Mouse (Mus musculus) CH12.LX (cell line): ENCODE data around the gene Olfr353. TPM values are rescaled to one million over a fixed set of nuclear protein-coding genes. Genes with fewer than 3 reads are reported as not detected.

Source experiments
- DNase-seq: peaks from one replicate; pipeline ENCODE4 v3.0.0-alpha.2; 2013; ENCODE audit errors: extremely low read depth
- H3K27ac ChIP-seq: 2 replicates; pipeline ENCODE4 v1.5.1; 2012; ENCODE audit warnings: low read depth, mild to moderate bottlenecking, control low read depth, moderate library complexity; ENCODE audit not compliant: insufficient read depth
- H3K27me3 ChIP-seq: replicated peaks from 2 replicates; pipeline ENCODE3; 2012; ENCODE audit warnings: inconsistent platforms
- H3K36me3 ChIP-seq, 2 experiments: replicated peaks in 1 of 2; 2 replicates each; pipeline versions ENCODE3 to v1.6.1; 2012; ENCODE audit warnings: inconsistent platforms in 1 of 2, low read length in 1 of 2, mild to moderate bottlenecking in 1 of 2, mixed read lengths in 1 of 2, moderate library complexity in 1 of 2; ENCODE audit not compliant: control insufficient read depth in 1 of 2, insufficient read depth in 1 of 2
- H3K4me1 ChIP-seq, 2 experiments: 2 replicates each; pipeline ENCODE4 v1.6.1; 2012; ENCODE audit warnings: inconsistent platforms in 1 of 2, moderate library complexity in 1 of 2; ENCODE audit not compliant: insufficient read depth in 2 of 2, control insufficient read depth in 1 of 2
- H3K4me2 ChIP-seq: 2 replicates; pipeline ENCODE4 v1.6.1; 2012; ENCODE audit warnings: low read depth, mild to moderate bottlenecking, control low read depth; ENCODE audit not compliant: poor library complexity, insufficient read depth, severe bottlenecking
- H3K4me3 ChIP-seq, 3 experiments: fragments of 150-350 bp in 1 of 3; sonication (generic) in 1 of 3; replicated peaks in 1 of 3; 2 replicates each; pipeline versions ENCODE3 to v1.5.1; 2011 to 2012; ENCODE audit warnings: low read depth in 2 of 3, low read length in 2 of 3, mild to moderate bottlenecking in 2 of 3, moderate library complexity in 2 of 3, control low read depth in 1 of 3, improper control_type of control experiment in 1 of 3, inconsistent platforms in 1 of 3, mixed read lengths in 1 of 3; ENCODE audit not compliant: poor library complexity in 1 of 3
- H3K79me2 ChIP-seq: replicated peaks from 2 replicates; pipeline ENCODE4 v1.6.1; 2012; ENCODE audit warnings: mild to moderate bottlenecking, moderate library complexity; ENCODE audit not compliant: control insufficient read depth, poor library complexity, insufficient read depth, severe bottlenecking; ENCODE audit errors: extremely low read depth
- H3K9ac ChIP-seq: 2 replicates; pipeline ENCODE4 v1.6.1; 2012; ENCODE audit warnings: low read depth, mild to moderate bottlenecking, control low read depth, moderate library complexity; ENCODE audit not compliant: insufficient read depth
- H3K9me3 ChIP-seq: replicated peaks from 2 replicates; pipeline ENCODE3; 2012; ENCODE audit warnings: low read length, inconsistent platforms, mixed read lengths
- CHD1 ChIP-seq: IDR thresholded peaks from 2 replicates; pipeline ENCODE4 v1.6.1; 2012; ENCODE audit warnings: low read depth, low read length, improper control_type of control experiment, inconsistent platforms
- CTCF ChIP-seq, 2 experiments: IDR thresholded peaks in 1 of 2; conservative IDR thresholded peaks in 1 of 2; 2 replicates each; pipeline ENCODE4 v1.5.1; 2011 to 2012; ENCODE audit warnings: low read depth in 2 of 2, low read length in 2 of 2, improper control_type of control experiment in 1 of 2, inconsistent platforms in 1 of 2, mild to moderate bottlenecking in 1 of 2, moderate library complexity in 1 of 2
- E2F4 ChIP-seq: IDR thresholded peaks from 2 replicates; pipeline ENCODE4 v1.6.1; 2011; ENCODE audit warnings: low read depth, low read length, improper control_type of control experiment; ENCODE audit not compliant: insufficient replicate concordance
- ELF1 ChIP-seq: IDR thresholded peaks from 2 replicates; pipeline ENCODE4 v1.6.1; 2014; ENCODE audit warnings: low read depth, mild to moderate bottlenecking, inconsistent platforms, low read length, improper control_type of control experiment
- HCFC1 ChIP-seq: IDR thresholded peaks from 2 replicates; pipeline ENCODE4 v1.6.1; 2012; ENCODE audit warnings: low read depth, mild to moderate bottlenecking, inconsistent platforms, low read length, improper control_type of control experiment
- IRF4 ChIP-seq: IDR thresholded peaks from 2 replicates; pipeline ENCODE4 v1.6.1; 2014; ENCODE audit warnings: low read depth, mild to moderate bottlenecking, inconsistent platforms, low read length, improper control_type of control experiment
- JUND ChIP-seq: conservative IDR thresholded peaks from 2 replicates; pipeline ENCODE4 v1.6.1; 2011; ENCODE audit warnings: low read depth, low read length, improper control_type of control experiment
- MAFK ChIP-seq: IDR thresholded peaks from 2 replicates; pipeline ENCODE4 v1.6.1; 2011; ENCODE audit warnings: low read length, improper control_type of control experiment; ENCODE audit not compliant: insufficient replicate concordance
- MAZ ChIP-seq: IDR thresholded peaks from 2 replicates; pipeline ENCODE4 v1.6.1; 2012; ENCODE audit warnings: low read depth, mild to moderate bottlenecking, inconsistent platforms, low read length, improper control_type of control experiment, moderate library complexity
- MYC ChIP-seq: IDR thresholded peaks from 2 replicates; pipeline ENCODE4 v1.6.1; 2011; ENCODE audit warnings: low read depth, mild to moderate bottlenecking, improper control_type of control experiment, low read length
- NRF1 ChIP-seq: IDR thresholded peaks from 2 replicates; pipeline ENCODE4 v1.6.1; 2014; ENCODE audit warnings: low read depth, mild to moderate bottlenecking, inconsistent platforms, low read length, improper control_type of control experiment, moderate library complexity
- PAX5 ChIP-seq: IDR thresholded peaks from 2 replicates; pipeline ENCODE4 v1.6.1; 2012; ENCODE audit warnings: low read length, inconsistent platforms, mixed read lengths
- POLR2A ChIP-seq: IDR thresholded peaks from 2 replicates; pipeline ENCODE4 v1.6.1; 2011; ENCODE audit warnings: low read depth, mild to moderate bottlenecking, improper control_type of control experiment, low read length
- RAD21 ChIP-seq: IDR thresholded peaks from 2 replicates; pipeline ENCODE4 v1.6.1; 2011; ENCODE audit warnings: low read depth, mild to moderate bottlenecking, low read length, improper control_type of control experiment, moderate library complexity
- SIN3A ChIP-seq: IDR thresholded peaks from 2 replicates; pipeline ENCODE4 v1.6.1; 2012; ENCODE audit warnings: low read length, improper control_type of control experiment, inconsistent platforms
- TBP ChIP-seq: conservative IDR thresholded peaks from 2 replicates; pipeline ENCODE4 v1.6.1; 2011; ENCODE audit warnings: low read depth, low read length, improper control_type of control experiment
- USF2 ChIP-seq: conservative IDR thresholded peaks from 2 replicates; pipeline ENCODE4 v1.6.1; 2011; ENCODE audit warnings: low read depth, low read length, improper control_type of control experiment
- ZKSCAN1 ChIP-seq: IDR thresholded peaks from 2 replicates; pipeline ENCODE4 v1.6.1; 2012; ENCODE audit warnings: low read depth, inconsistent platforms, low read length, improper control_type of control experiment, borderline replicate concordance
- ZNF384 ChIP-seq: IDR thresholded peaks from 2 replicates; pipeline ENCODE4 v1.6.1; 2012; ENCODE audit warnings: low read depth, low read length, improper control_type of control experiment, inconsistent platforms
- dilution Hi-C: fragments of 300-500 bp; cut with MboI; formaldehyde crosslinking; loops from 2 replicates; pipeline ENCODE4 v1.14.3; 2020; ENCODE audit warnings: low sequenced_read_pairs; ENCODE audit not compliant: extremely low pct_unique_long_range_greater_than_20kb, extremely low pct_ligation_motif_present
- in situ Hi-C: fragments of 300-500 bp; cut with MboI; formaldehyde crosslinking; loops from 3 replicates; pipeline ENCODE4 v1.14.3; 2019; ENCODE audit warnings: low sequenced_read_pairs, low pct_ligation_motif_present, low pct_unique_long_range_greater_than_20kb, mixed read lengths
- polyA plus RNA-seq: library from polyadenylated mRNA; unstranded; fragments of >175 nt; gene quantifications from 2 replicates; pipeline ENCODE4 v1.2.1, GENCODE M21; 2012; ENCODE audit warnings: low read depth; ENCODE audit not compliant: insufficient read length
- total RNA-seq, 2 experiments: library from RNA; depleted of rRNA; stranded (reverse); fragments of 300-350 nt in 1 of 2; fragments of >200 nt in 1 of 2; gene quantifications; 2 replicates each; pipeline ENCODE4 v1.2.3; 2012 to 2014

Olfr353 gene
- total and polyA plus RNA-seq, 3 experiments: not detected

GRCm38 (mm10) chr2:36868160-36868559 lies 24.6 kb downstream of the Olfr353 start, which contains the start of gene Olfr352:
Gene Olfr352, plus strand, starts transcription at chr2:36868460.
- no peak for TF ChIP-seq SIN3A
- TF ChIP-seq NRF1: no peak
- TF ChIP-seq MAZ: no peak
- no peak for TF ChIP-seq JUND
- TF ChIP-seq USF2: no peak
- no peak for TF ChIP-seq ZNF384
- no peak for TF ChIP-seq E2F4
- no peak for TF ChIP-seq ZKSCAN1
- TF ChIP-seq MYC: no peak
- TF ChIP-seq POLR2A: no peak
- no peak for TF ChIP-seq MAFK
- no peak for TF ChIP-seq CTCF (conservative IDR thresholded peaks at IDR 0.05 in 1 of 2, IDR thresholded peaks at IDR 0.05 in 1 of 2; ENCODE audit: low read depth in 2 of 2, low read length in 2 of 2)
- TF ChIP-seq HCFC1: no peak
- in situ Hi-C loops: no loop called here
- no peak for DNase-seq
- no peaks in the 10 kb centered on the region for H3K9me3 ChIP-seq
- no peak within 1 kb of the TSS for H3K27ac ChIP-seq
- dilution Hi-C loops: no loop called here
- H3K4me1 ChIP-seq: no peaks in the 10 kb centered on the region
- H3K4me3 ChIP-seq: no peak within 1 kb of the TSS
- no peaks in the 10 kb centered on the region for H3K36me3 ChIP-seq
- H3K79me2 ChIP-seq: no peaks in the 10 kb centered on the region
- no peak within 1 kb of the TSS for H3K9ac ChIP-seq
- peaks cover 30% of the 10 kb centered on the region for H3K27me3 ChIP-seq
- H3K4me2 ChIP-seq: no peak within 1 kb of the TSS

DNA sequence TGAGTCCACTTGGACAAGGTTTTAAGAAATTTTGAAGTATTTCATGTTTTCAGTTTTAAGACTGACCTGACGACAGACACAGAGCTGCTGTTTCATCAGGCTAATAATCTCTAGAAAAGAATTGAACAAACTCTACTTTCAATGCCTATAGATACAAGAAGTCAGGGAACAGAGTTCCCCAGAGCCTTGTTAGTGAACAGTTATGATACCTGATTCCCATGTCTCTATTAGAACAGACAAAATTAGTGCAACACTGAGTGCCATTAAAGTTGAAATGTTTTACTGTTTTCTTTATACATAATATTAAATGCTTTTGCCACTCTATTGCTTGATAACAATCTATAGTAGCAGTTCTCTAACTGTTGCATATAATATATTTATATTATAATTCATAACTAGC lies 30.2 kb downstream of the Olfr353 start, which contains the start of gene Olfr351:
TSS of gene Olfr351 (minus strand) at position 101 of the 400 bp plus-strand sequence.
- H3K9me3 ChIP-seq: no peaks in the 10 kb centered on the region
- DNase-seq: no peak
- H3K4me3 ChIP-seq: no peak within 1 kb of the TSS
- in situ Hi-C loops (no loop called here), dilution Hi-C loops (no loop called here)
- H3K4me2 ChIP-seq: no peak within 1 kb of the TSS
- H3K79me2 ChIP-seq: no peaks in the 10 kb centered on the region
- TF ChIP-seq RAD21: no peak
- no peak for TF ChIP-seq TBP
- no peak for TF ChIP-seq IRF4
- no peak for TF ChIP-seq ZNF384
- TF ChIP-seq POLR2A: no peak
- no peak for TF ChIP-seq ELF1
- no peak for TF ChIP-seq CHD1
- TF ChIP-seq PAX5: no peak
- H3K9ac ChIP-seq: no peak within 1 kb of the TSS
- H3K27me3 ChIP-seq: peaks cover 35% of the 10 kb centered on the region
- no peaks in the 10 kb centered on the region for H3K36me3 ChIP-seq
- H3K4me1 ChIP-seq: no peaks in the 10 kb centered on the region
- H3K27ac ChIP-seq: no peak within 1 kb of the TSS
